ENCODE assay signal across 8 mouse cellular contexts in genomic region chr10:7832171-7832676, GRCm38 (mm10). TPM values are rescaled to one million over a fixed set of nuclear protein-coding genes. Genes with fewer than 3 reads are reported as not detected.
DNase-seq lines count a peak whose midpoint lies in the region; ATAC-seq lines count a peak whose summit lies in the region.

Zc3h12d (plus strand) TSS chr10:7832470.

- no peaks in the 10 kb centered on the region for H3K27me3 ChIP-seq in heart, embryonic 10.5 days (ENCODE audit: insufficient read depth, poor library complexity, severe bottlenecking)
- H3K27me3 ChIP-seq in lung, embryonic 15.5 days = peaks cover 2% of the 10 kb centered on the region; the same call in 1 of the 2 replicates
- H3K27me3 ChIP-seq in neural tube, embryonic 15.5 days (replicated peaks) = no peaks in the 10 kb centered on the region

- no peaks in the 10 kb centered on the region for H3K36me3 ChIP-seq in heart, embryonic 10.5 days
- no peaks in the 10 kb centered on the region for H3K36me3 ChIP-seq in lung, embryonic 15.5 days
- no peaks in the 10 kb centered on the region for H3K36me3 ChIP-seq in neural tube, embryonic 15.5 days

- H3K4me3 ChIP-seq in heart, embryonic 10.5 days = peak within 1 kb of the TSS; percentile 55
- H3K4me3 ChIP-seq in lung, embryonic 15.5 days = peak within 1 kb of the TSS; percentile 32
- no peak within 1 kb of the TSS; the same call in 1 of the 2 replicates for H3K4me3 ChIP-seq in neural tube, embryonic 15.5 days (replicated peaks)

- H3K9me3 ChIP-seq in heart, embryonic 10.5 days = no peaks in the 10 kb centered on the region
- no peaks in the 10 kb centered on the region for H3K9me3 ChIP-seq in lung, embryonic 15.5 days
- H3K9me3 ChIP-seq in neural tube, embryonic 15.5 days (replicated peaks) = no peaks in the 10 kb centered on the region

- no peak within 1 kb of the TSS for H3K9ac ChIP-seq in lung, embryonic 15.5 days
- no peak within 1 kb of the TSS for H3K9ac ChIP-seq in neural tube, embryonic 15.5 days (replicated peaks)

- peaks cover 10% of the 10 kb centered on the region for H3K4me1 ChIP-seq in heart, embryonic 10.5 days
- peaks cover 9% of the 10 kb centered on the region for H3K4me1 ChIP-seq in lung, embryonic 15.5 days
- H3K4me1 ChIP-seq in neural tube, embryonic 15.5 days = peaks cover 7% of the 10 kb centered on the region

- WGBS in heart, embryonic 10.5 days = under 1% methylated on average over 15 of the region's 15 CpGs
- 2% methylated on average over 15 of the region's 15 CpGs for WGBS in lung, embryonic 15.5 days
- WGBS in neural tube, embryonic 15.5 days = 8% methylated on average over 15 of the region's 15 CpGs

- DNase-seq in urinary bladder, postnatal 14 days (ENCODE audit: low spot score) = peak; percentile 32
- no peak for DNase-seq in urinary bladder, postnatal 4 days (ENCODE audit: low spot score in 2 of 2)
- no peak for DNase-seq in heart, embryonic 10.5 days (ENCODE audit: low spot score)
- DNase-seq in kidney, adult 8-10 months = peak; percentile 66 to 72
- no peak for DNase-seq in frontal cortex, postnatal 10 days (ENCODE audit: low spot score in 2 of 2)
- no peak for DNase-seq in layer of hippocampus, adult 18-20 months (ENCODE audit: low spot score in 2 of 2)

- peak; percentile 77 for ATAC-seq in lung, embryonic 15.5 days (ENCODE audit: borderline replicate concordance, extremely low read depth, low FRiP score, low TSS enrichment)
- ATAC-seq in neural tube, embryonic 15.5 days (ENCODE audit: low FRiP score) = no peak

- peak within 1 kb of the TSS; percentile 58 for H3K4me2 ChIP-seq in lung, embryonic 15.5 days
- peak within 1 kb of the TSS; percentile 46 for H3K4me2 ChIP-seq in neural tube, embryonic 15.5 days

- peak within 1 kb of the TSS; percentile 52 for H3K27ac ChIP-seq in heart, embryonic 10.5 days
- no peak within 1 kb of the TSS for H3K27ac ChIP-seq in lung, embryonic 15.5 days
- H3K27ac ChIP-seq in neural tube, embryonic 15.5 days (replicated peaks) = no peak within 1 kb of the TSS

RNA-seq across cellular contexts. Expression of gene Zc3h12d, which starts in this region (rescaled TPM):
- 0.11 and 0.12 TPM in 2 replicates for polyA plus RNA-seq in heart, embryonic 10.5 days (2016; fragmentation: Nextera tagmentation; extraction: Ambion mirVana)
- 0.14 and 0.23 TPM in 2 replicates for polyA plus RNA-seq in lung, embryonic 15.5 days (2015; fragmentation: Nextera tagmentation; extraction: Ambion mirVana)
- polyA plus RNA-seq in neural tube, embryonic 15.5 days (2015; fragmentation: Nextera tagmentation; extraction: Ambion mirVana) = 0.19 and 0.34 TPM in 2 replicates
- total RNA-seq in layer of hippocampus, adult 18-20 months (2021) = under 1 TPM in 1 of 2 experiments, not detected in 1; 0.07 TPM

Comparison
In these comparisons a context has a peak if more than half of its experiments do, and no peak if none do; other contexts are left out.
1. DNase-seq: peak in urinary bladder, postnatal 14 days (single experiment) and kidney, adult 8-10 months (2 of 2); none in urinary bladder, postnatal 4 days (0 of 2), heart, embryonic 10.5 days (single experiment), frontal cortex, postnatal 10 days (0 of 2) and layer of hippocampus, adult 18-20 months (0 of 2).
2. Peak in ATAC-seq, H3K4me3 ChIP-seq and H3K4me2 ChIP-seq in lung, embryonic 15.5 days; RNA of the gene not detected or under 1 TPM.